Mouse (Mus musculus) T-helper 2 cell (primary cell): ENCODE results near the gene Cacnb2.

Experiments used
- in situ Hi-C: fragments of 300-600 bp; cut with MboI, MseI; formaldehyde crosslinking; loops from one replicate; pipeline ENCODE4 v1.15.1; 2025; ENCODE audit warnings: high pct_unique_total_duplicates

The Cacnb2 gene

GRCm38 (mm10) chr2:14861613-14862012 is 258.7 kb downstream of the Cacnb2 start:
- in situ Hi-C loops, result no loop called here

- in situ Hi-C loops, result no loop called here
These were observed 260.1 kb downstream of the Cacnb2 start for GRCm38 (mm10) chr2:14862981-14863380.

- in situ Hi-C loops, result loop anchor here (5.0 kb wide), 1 partner anchor 41 kb away; no protein-coding TSS in a partner anchor
These were observed 270.2 kb downstream of the Cacnb2 start for GRCm38 (mm10) chr2:14873116-14873515.

GRCm38 (mm10) chr2:14873701-14874181 is 270.9 kb downstream of the Cacnb2 start:
- in situ Hi-C loops, result loop anchor here (5.0 kb wide), 1 partner anchor 41 kb away; no protein-coding TSS in a partner anchor

- in situ Hi-C loops, result loop anchor here (5.0 to 25.0 kb wide), 2 partner anchors 42 to 1437 kb away; no protein-coding TSS in a partner anchor
These were observed 271.6 kb downstream of the Cacnb2 start for GRCm38 (mm10) chr2:14874281-14875037.

GRCm38 (mm10) chr2:14875121-14875520 is 272.2 kb downstream of the Cacnb2 start:
- in situ Hi-C loops, result loop anchor here (25.0 kb wide), 1 partner anchor 1438 kb away; no protein-coding TSS in a partner anchor

GRCm38 (mm10) chr2:14875616-14876015 is 272.7 kb downstream of the Cacnb2 start:
- in situ Hi-C loops, result loop anchor here (25.0 kb wide), 1 partner anchor 1438 kb away; no protein-coding TSS in a partner anchor

GRCm38 (mm10) chr2:14878953-14879352 is 276.1 kb downstream of the Cacnb2 start:
- in situ Hi-C loops, result loop anchor here (25.0 kb wide), 1 partner anchor 1442 kb away; no protein-coding TSS in a partner anchor

GRCm38 (mm10) chr2:14883460-14883859 is 280.6 kb downstream of the Cacnb2 start:
- in situ Hi-C loops, result loop anchor here (25.0 kb wide), 1 partner anchor 1446 kb away; no protein-coding TSS in a partner anchor

- in situ Hi-C loops, result loop anchor here (25.0 kb wide), 1 partner anchor 1451 kb away; no protein-coding TSS in a partner anchor
These were observed 285.7 kb downstream of the Cacnb2 start for GRCm38 (mm10) chr2:14888406-14889195.

GRCm38 (mm10) chr2:14903837-14904236 is 300.9 kb downstream of the Cacnb2 start:
- in situ Hi-C loops, result no loop called here

GRCm38 (mm10) chr2:14904865-14905264 is 302.0 kb downstream of the Cacnb2 start:
- in situ Hi-C loops, result no loop called here

GRCm38 (mm10) chr2:14907124-14907925 is 304.4 kb downstream of the Cacnb2 start:
- in situ Hi-C loops, result no loop called here

- in situ Hi-C loops, result no loop called here
These were observed 314.8 kb downstream of the Cacnb2 start for GRCm38 (mm10) chr2:14917585-14918247.

- in situ Hi-C loops, result no loop called here
These were observed 327.0 kb downstream of the Cacnb2 start for GRCm38 (mm10) chr2:14929866-14930265.

- in situ Hi-C loops, result no loop called here
These were observed 329.1 kb downstream of the Cacnb2 start for GRCm38 (mm10) chr2:14931968-14932367.

GRCm38 (mm10) chr2:14936492-14936891 is 333.6 kb downstream of the Cacnb2 start:
- in situ Hi-C loops, result no loop called here

GRCm38 (mm10) chr2:14942261-14942660 is 339.4 kb downstream of the Cacnb2 start:
- in situ Hi-C loops, result no loop called here

GRCm38 (mm10) chr2:14943691-14944357 is 340.9 kb downstream of the Cacnb2 start:
- in situ Hi-C loops, result no loop called here

GRCm38 (mm10) chr2:14953090-14953489 is 350.2 kb downstream of the Cacnb2 start:
- in situ Hi-C loops, result no loop called here
